Mouse (Mus musculus): ENCODE measurements around the gene Zfp366. TPM values are rescaled to one million over a fixed set of nuclear protein-coding genes. Genes with fewer than 3 reads are reported as not detected.

Gene Zfp366
- polyA plus RNA-seq, 2 experiments from 2014 or later: 0.09 TPM; not detected in 1

DNA sequence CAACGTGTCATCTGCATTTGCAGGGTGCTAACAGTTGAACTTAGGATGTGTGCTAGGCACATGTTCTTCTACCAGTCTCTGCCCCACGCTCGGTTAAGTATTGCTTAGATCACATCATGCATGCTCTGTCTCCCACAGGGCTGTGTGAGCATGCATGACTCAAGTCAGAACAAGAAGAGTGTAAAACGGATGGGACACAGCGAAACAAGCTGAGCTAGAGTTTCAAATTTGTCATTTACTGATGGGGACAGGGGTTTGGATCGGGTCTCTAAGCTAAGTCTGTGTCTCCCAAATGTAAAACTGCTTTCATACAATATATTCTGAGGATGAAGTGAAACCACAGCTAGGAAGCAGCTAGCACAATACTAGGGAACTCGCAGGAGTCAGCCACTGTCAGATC, 2.2 kb downstream of the Zfp366 start:
- no peak for ATAC-seq

DNA sequence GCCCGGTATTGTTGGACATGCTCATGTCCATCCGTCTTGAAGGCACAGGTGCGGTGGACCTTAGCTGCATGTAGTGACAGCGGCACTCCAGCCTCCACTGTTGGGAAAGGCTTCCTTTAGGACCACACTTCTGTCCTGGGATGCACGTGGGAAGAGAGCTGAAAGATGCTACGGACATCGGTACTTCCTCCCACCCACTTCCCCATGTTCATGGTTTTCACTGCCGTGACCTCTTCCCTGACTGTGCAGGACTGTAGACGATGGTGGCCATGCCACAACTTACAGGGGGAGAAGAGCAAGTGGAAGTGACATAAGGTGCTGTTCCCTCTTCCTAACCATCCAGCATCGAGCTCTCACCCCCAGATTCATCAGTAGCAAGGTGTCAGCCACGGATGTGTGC, 2.8 kb downstream of the Zfp366 start:
- ATAC-seq: no peak

GRCm38 (mm10) chr13:99188625-99189024, 4.0 kb downstream of the Zfp366 start:
- ATAC-seq: no peak

DNA sequence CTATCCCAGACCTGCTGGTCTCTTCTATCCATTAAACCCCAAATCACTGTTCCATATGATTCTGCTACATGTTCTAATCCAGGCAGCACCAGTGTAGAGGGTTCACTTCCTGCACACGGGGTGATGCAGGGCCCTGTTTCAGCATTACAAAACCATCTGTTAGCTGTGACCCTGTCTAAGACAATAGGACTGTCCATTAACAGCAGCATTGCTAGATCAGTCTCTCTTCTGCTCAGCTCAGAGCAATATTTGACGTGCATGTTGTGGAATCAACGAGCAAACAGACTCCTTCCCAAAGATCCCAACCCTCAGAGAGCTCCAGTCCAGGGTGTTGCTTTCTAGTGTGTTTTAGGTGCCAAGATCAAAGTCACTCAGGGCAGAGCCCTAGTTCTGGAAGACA, 5.0 kb downstream of the Zfp366 start:
- no peak for ATAC-seq

DNA sequence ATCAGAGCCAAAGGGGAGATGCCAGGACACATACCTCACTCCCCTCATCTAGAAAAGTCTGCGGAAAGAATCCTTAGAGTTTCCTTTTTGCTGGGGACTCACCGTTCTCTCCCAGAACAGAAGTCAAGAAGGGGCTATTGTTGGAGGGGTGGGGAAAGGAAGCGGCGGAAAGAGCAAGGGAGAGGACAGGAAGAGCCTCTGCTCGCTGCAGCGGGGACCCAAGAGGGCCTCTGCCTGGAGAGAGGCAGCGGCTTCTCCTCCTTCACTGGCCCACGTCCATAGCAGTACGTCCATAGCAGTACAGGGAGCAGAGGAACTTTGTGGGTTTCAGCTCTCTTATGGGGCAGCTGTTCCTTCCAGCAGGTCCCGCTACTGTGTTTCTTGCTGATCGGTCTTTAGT, 5.8 kb downstream of the Zfp366 start:
- ATAC-seq: no peak

GRCm38 (mm10) chr13:99191063-99191462, 6.4 kb downstream of the Zfp366 start:
- no peak for ATAC-seq

DNA sequence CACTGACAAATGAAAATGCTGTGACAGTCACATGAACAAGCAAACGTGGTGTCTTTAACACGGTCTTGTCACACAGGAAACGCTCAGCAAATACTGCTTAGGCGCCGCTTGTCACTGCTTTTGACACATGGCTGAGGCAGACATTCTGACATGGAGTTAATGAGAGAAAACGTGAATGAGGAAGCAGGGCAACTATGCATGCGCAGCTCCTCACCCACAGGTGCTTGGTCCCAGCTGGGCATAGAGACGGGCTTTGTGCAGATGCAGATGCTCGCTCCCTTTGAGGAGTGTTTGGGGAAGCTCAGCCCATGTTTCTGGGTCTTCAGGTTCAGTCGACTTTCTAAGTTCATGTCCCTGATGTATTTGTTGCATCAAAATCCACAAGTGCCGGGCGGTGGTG, 11.7 kb downstream of the Zfp366 start:
- no peak for ATAC-seq

GRCm38 (mm10) chr13:99196865-99197264, 12.2 kb downstream of the Zfp366 start:
- no peak for ATAC-seq

DNA sequence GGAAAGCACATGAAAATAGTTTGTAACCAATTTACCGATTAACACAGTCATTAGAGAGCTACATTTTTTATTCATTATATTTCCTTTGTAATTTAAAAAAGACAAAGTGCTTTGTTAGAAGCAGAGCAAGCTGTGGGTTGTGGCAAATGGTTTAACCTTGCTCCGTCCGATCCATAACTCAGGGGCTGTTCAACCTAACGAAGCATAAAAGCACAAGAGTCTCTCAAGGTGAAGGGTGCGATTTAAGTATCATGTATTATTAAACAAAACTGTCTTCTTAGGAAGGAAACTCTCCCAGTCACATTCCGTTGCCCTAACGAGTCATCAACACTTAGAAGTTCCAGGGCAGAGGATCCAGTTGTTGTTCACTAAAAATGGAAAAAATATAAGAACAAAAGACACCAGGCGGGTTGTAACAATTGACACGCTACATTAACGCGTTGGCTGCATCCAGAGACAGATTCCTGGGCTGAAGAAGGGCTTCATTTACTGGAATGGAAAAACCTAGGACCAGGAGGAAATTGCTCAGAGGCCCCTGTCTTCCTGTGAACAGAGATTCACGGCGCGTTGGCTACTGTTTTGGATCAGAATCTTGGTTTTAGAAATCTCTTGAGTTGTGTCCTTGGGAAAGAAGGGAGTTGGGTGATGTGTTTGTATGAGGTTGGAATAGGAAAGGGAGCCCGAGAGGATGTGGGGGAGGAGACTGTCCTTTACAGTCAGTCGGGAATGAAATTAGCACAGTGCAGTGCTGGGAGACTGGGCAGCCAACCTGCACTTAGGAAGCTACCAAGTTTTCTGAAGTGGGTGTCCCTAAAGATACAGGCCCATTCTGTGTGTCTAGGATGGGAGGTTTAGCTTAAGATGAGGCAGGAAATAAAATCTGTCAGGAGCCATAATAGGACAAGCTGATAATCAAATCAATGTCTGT, 17.3 kb downstream of the Zfp366 start:
- ATAC-seq: no peak

DNA sequence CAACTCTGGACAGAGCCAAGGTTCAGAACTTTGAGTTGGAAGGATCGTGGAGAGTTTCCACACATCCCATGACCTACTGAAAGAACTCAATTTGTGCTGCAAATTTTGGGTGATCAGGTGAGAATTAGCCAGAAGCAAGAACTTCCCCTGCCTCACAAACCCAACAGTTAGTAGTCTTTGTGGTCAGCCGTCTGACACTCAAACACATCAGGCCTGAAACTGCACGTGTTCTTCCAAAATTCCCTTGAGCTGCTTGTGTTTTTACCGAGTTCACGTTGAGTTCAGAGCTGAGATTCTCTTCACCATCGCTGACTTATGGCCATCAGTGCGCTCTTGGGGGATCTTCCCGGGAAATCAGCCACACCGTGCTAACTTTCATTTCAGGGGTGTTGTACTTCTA, 22.6 kb downstream of the Zfp366 start:
- no peak for ATAC-seq

- ATAC-seq: no peak
These were observed 25.2 kb downstream of the Zfp366 start for GRCm38 (mm10) chr13:99209859-99210258.

- ATAC-seq: no peak
These were observed 26.2 kb downstream of the Zfp366 start for GRCm38 (mm10) chr13:99210837-99211236.

GRCm38 (mm10) chr13:99212976-99213375, 28.4 kb downstream of the Zfp366 start:
- ATAC-seq: no peak

DNA sequence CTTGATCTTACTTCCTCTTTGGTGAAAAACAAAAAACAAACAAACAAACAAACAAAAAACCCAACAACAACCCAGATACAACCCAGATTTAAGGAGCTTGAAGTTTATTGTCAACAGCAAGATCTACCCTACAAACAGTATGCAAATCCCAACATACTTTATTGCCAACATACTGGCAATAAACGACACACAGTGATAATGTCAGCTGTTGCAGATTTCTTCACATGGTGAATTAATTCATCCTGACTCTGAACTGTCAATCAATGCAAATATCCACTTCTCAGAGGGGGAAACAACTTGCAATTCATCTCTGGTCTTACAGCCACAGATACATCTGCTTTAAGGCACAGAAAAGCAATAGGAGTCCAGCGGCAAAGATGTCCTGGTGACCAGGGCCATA, 31.4 kb downstream of the Zfp366 start:
- ATAC-seq: no peak

DNA sequence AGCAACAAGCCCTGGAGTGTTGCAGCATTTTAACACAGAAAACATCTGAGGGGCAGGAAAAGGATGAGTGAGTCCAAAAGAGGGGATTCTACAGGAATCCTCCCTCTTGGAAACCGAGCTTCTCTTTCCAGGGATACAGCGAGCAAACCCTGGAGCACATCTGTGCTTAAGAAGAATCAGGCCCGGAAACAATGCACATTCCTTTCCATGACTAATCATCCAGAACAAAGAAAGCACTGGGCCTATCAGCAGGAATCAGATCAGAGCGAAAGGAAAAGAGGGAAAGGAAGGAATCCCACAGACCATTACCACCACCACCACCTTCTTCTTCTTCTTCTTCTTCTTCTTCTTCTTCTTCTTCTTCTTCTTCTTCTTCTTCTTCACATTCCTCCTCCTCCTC, 33.4 kb downstream of the Zfp366 start:
- no peak for ATAC-seq

GRCm38 (mm10) chr13:99219586-99219985, 35.0 kb downstream of the Zfp366 start:
- ATAC-seq: no peak

- ATAC-seq: no peak
These were observed 37.4 kb downstream of the Zfp366 start for GRCm38 (mm10) chr13:99221996-99222395.

GRCm38 (mm10) chr13:99222476-99222875, 37.9 kb downstream of the Zfp366 start:
- no peak for ATAC-seq

GRCm38 (mm10) chr13:99223321-99223884, 38.8 kb downstream of the Zfp366 start:
- no peak for ATAC-seq

GRCm38 (mm10) chr13:99223917-99224316, 39.3 kb downstream of the Zfp366 start:
- ATAC-seq: no peak

GRCm38 (mm10) chr13:99225374-99226240, 41.0 kb downstream of the Zfp366 start:
- no peak for ATAC-seq

DNA sequence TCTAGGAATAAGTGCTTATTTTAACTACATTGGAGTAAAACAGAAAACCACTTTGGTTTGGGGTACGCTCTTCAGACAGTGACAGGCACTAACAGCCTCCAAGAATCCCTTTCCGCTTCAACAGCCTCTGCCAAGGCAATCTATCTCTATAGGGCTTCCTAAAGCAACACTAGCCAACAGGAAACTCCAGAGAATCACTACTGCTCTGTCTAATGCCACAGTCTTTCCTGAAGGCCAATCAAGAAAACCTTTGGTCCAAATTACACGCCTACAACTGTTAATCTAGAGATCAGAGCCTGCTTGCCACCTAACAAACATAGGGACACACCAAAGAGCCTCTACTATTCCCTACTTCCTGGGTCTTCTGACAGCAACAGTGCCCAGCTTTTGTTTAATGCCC, 42.2 kb downstream of the Zfp366 start:
- no peak for ATAC-seq

Measured in CD4-positive, CD25-positive, alpha-beta regulatory T cell, adult 4 months (primary cell).